Mouse (Mus musculus) adrenal gland, postnatal 10 days (tissue): ENCODE measurements around the gene Fam189a1. TPM values are rescaled to one million over a fixed set of nuclear protein-coding genes. Genes with fewer than 3 reads are reported as not detected.

Experiments used
- DNase-seq: peaks from one replicate; pipeline ENCODE4 v3.0.0; 2021; ENCODE audit warnings: mixed read lengths
- long read RNA-seq, 2 experiments: library from polyadenylated mRNA; stranded (forward); transcript quantifications; one replicate each; pipeline ENCODE4 v2.0.0; 2021
- total RNA-seq, 2 experiments: library from RNA; stranded (reverse); gene quantifications; 2 replicates each; pipeline ENCODE4 v1.2.3; 2021

Gene Fam189a1
- 1 to 10 TPM in 1 of 2 experiments, under 1 TPM in 1; 0.60 to 1.2 TPM for total RNA-seq
- long read RNA-seq, experiment 1, result 0 reads
- long read RNA-seq, experiment 2, result 0 reads

GRCm38 (mm10) chr7:65156514-65156911 lies at the start of gene Fam189a1:
TSS of gene Fam189a1 (minus strand) at chr7:65156570.
- DNase-seq, result peak; percentile 41

- no peak for DNase-seq
Measured at GRCm38 (mm10) chr7:65206021-65206420, 49.7 kb upstream of the Fam189a1 start.

GRCm38 (mm10) chr7:65202719-65203118 lies 46.3 kb upstream of the Fam189a1 start:
- DNase-seq, result no peak

GRCm38 (mm10) chr7:65180694-65181093 lies 24.3 kb upstream of the Fam189a1 start:
- no peak for DNase-seq

GRCm38 (mm10) chr7:65170762-65171161 lies 14.4 kb upstream of the Fam189a1 start:
- DNase-seq, result no peak

GRCm38 (mm10) chr7:65157031-65158025 lies 958 bp upstream of the Fam189a1 start:
- DNase-seq, result no peak

- DNase-seq, result peak; percentile 51
Measured at GRCm38 (mm10) chr7:65155628-65156513, 499 bp downstream of the Fam189a1 start.

GRCm38 (mm10) chr7:65154576-65154975 lies 1.8 kb downstream of the Fam189a1 start:
- DNase-seq, result no peak

GRCm38 (mm10) chr7:65153846-65154245 lies 2.5 kb downstream of the Fam189a1 start:
- no peak for DNase-seq

GRCm38 (mm10) chr7:65151526-65151925 lies 4.8 kb downstream of the Fam189a1 start:
- no peak for DNase-seq

GRCm38 (mm10) chr7:65149040-65149439 lies 7.3 kb downstream of the Fam189a1 start:
- DNase-seq, result no peak

GRCm38 (mm10) chr7:65144881-65145280 lies 11.5 kb downstream of the Fam189a1 start:
- no peak for DNase-seq

GRCm38 (mm10) chr7:65141907-65142698 lies 14.3 kb downstream of the Fam189a1 start:
- DNase-seq, result peak; percentile 71

- no peak for DNase-seq
Measured at GRCm38 (mm10) chr7:65140832-65141231, 15.5 kb downstream of the Fam189a1 start.

GRCm38 (mm10) chr7:65140099-65140498 lies 16.3 kb downstream of the Fam189a1 start:
- no peak for DNase-seq

GRCm38 (mm10) chr7:65123766-65124165 lies 32.6 kb downstream of the Fam189a1 start:
- no peak for DNase-seq

GRCm38 (mm10) chr7:65116903-65117302 lies 39.5 kb downstream of the Fam189a1 start:
- no peak for DNase-seq

GRCm38 (mm10) chr7:65115366-65115765 lies 41.0 kb downstream of the Fam189a1 start:
- no peak for DNase-seq

GRCm38 (mm10) chr7:65111664-65112063 lies 44.7 kb downstream of the Fam189a1 start:
- DNase-seq, result no peak

GRCm38 (mm10) chr7:65105566-65105965 lies 50.8 kb downstream of the Fam189a1 start:
- no peak for DNase-seq

- no peak for DNase-seq
Measured at GRCm38 (mm10) chr7:65105097-65105467, 51.3 kb downstream of the Fam189a1 start.
